Mouse (Mus musculus) erythroblast, embryonic 14.5 days (primary cell): ENCODE measurements around the gene 6430548M08Rik. TPM values are rescaled to one million over a fixed set of nuclear protein-coding genes. Genes with fewer than 3 reads are reported as not detected.
A peak's percentile ranks its signal among the peaks of the same experiment; 100 is the strongest.

Experiments used
- H3K27me3 ChIP-seq: 2 replicates; pipeline ENCODE4 v1.6.1; 2012; ENCODE audit warnings: inconsistent platforms; ENCODE audit not compliant: control insufficient read depth
- H3K36me3 ChIP-seq: 2 replicates; pipeline ENCODE4 v1.6.1; 2012; ENCODE audit warnings: mild to moderate bottlenecking, inconsistent platforms; ENCODE audit not compliant: control insufficient read depth
- H3K4me1 ChIP-seq: 2 replicates; pipeline ENCODE4 v1.6.1; 2012; ENCODE audit warnings: inconsistent platforms; ENCODE audit not compliant: control insufficient read depth
- H3K4me3 ChIP-seq: replicated peaks from 2 replicates; pipeline ENCODE3; 2012; ENCODE audit warnings: moderate library complexity, mild to moderate bottlenecking, inconsistent platforms
- H3K9me3 ChIP-seq: 2 replicates; pipeline ENCODE4 v1.6.1; 2012; ENCODE audit warnings: low read length, inconsistent platforms, mixed read lengths; ENCODE audit not compliant: control insufficient read depth
- GATA1 ChIP-seq: IDR thresholded peaks from 2 replicates; pipeline ENCODE4 v1.6.1; 2012; ENCODE audit warnings: low read length, inconsistent platforms, mixed read lengths
- TAL1 ChIP-seq: IDR thresholded peaks from 3 replicates; pipeline ENCODE4 v1.6.1; 2012; ENCODE audit warnings: low read length, inconsistent platforms, mixed read lengths
- polyA plus RNA-seq: library from polyadenylated mRNA; stranded (reverse); fragments of >175 nt; gene quantifications from 2 replicates; pipeline ENCODE4 v1.2.3, GENCODE M21; 2012

Gene 6430548M08Rik
- polyA plus RNA-seq: 0.01 TPM in 2 replicates

- Histone ChIP-seq H3K4me3 (peak within 1 kb of the TSS; percentile 74), H3K27me3 (peaks cover 81% of the 10 kb centered on the region), H3K9me3 (peaks cover 8% of the 10 kb centered on the region), H3K4me1 (peaks cover 23% of the 10 kb centered on the region), H3K36me3 (no peaks in the 10 kb centered on the region)
- TF ChIP-seq GATA1 (no peak), TAL1 (no peak)
Measured at GRCm38 (mm10) chr8:120113758-120114255, at the start of gene 6430548M08Rik. Gene 6430548M08Rik, plus strand, starts transcription at chr8:120114152.

- H3K27me3 ChIP-seq: no peaks in the 10 kb centered on the region; the same call in 1 of the 2 replicates
Measured at GRCm38 (mm10) chr8:120065611-120066010, 48.3 kb upstream of the 6430548M08Rik start.

GRCm38 (mm10) chr8:120066226-120066625 lies 47.7 kb upstream of the 6430548M08Rik start:
- Histone ChIP-seq H3K4me1 (no peaks in the 10 kb centered on the region), H3K36me3 (no peaks in the 10 kb centered on the region), H3K27me3 (no peaks in the 10 kb centered on the region; the same call in 1 of the 2 replicates), H3K9me3 (no peaks in the 10 kb centered on the region), H3K4me3 (no peak overlapping the region)
- TF ChIP-seq TAL1 (no peak), GATA1 (no peak)

More at GRCm38 (mm10) chr8:120065611-120066010, 48.3 kb upstream of the 6430548M08Rik start:
- TF ChIP-seq GATA1 (no peak), TAL1 (no peak)
- H3K4me1 ChIP-seq: no peaks in the 10 kb centered on the region
- no peak overlapping the region for H3K4me3 ChIP-seq
- peaks cover 2% of the 10 kb centered on the region; the same call in 1 of the 2 replicates for H3K9me3 ChIP-seq
- H3K36me3 ChIP-seq: no peaks in the 10 kb centered on the region

- Histone ChIP-seq H3K9me3 (no peaks in the 10 kb centered on the region), H3K27me3 (no peaks in the 10 kb centered on the region; the same call in 1 of the 2 replicates), H3K36me3 (no peaks in the 10 kb centered on the region), H3K4me3 (no peak overlapping the region), H3K4me1 (no peaks in the 10 kb centered on the region)
- TF ChIP-seq TAL1 (no peak), GATA1 (no peak)
Measured at GRCm38 (mm10) chr8:120067936-120068668, 45.9 kb upstream of the 6430548M08Rik start.

DNA sequence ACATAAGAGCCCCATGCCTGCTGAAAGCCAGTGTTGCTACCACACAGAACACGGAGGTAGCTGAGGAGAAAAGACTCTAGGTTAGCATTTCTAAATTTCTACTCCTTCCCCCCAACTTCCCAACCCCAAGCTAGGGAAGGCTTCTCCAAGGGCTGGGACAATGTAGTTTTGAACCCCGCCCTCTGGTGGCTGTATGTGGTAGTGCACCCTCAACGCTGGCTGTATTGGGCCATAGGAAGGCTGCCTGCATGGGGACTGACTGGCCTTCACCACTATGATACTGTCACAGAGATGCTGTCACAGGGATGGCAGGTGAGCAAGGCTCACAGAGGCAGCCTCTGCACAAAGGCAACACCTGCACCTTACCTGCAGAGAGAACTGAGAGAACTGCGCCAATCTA lies 42.3 kb upstream of the 6430548M08Rik start:
- H3K9me3 ChIP-seq: no peaks in the 10 kb centered on the region
- no peak for TF ChIP-seq TAL1
- TF ChIP-seq GATA1: no peak
- no peaks in the 10 kb centered on the region for H3K36me3 ChIP-seq
- H3K4me3 ChIP-seq: no peak overlapping the region
- peaks cover 4% of the 10 kb centered on the region for H3K27me3 ChIP-seq
- no peaks in the 10 kb centered on the region for H3K4me1 ChIP-seq

DNA sequence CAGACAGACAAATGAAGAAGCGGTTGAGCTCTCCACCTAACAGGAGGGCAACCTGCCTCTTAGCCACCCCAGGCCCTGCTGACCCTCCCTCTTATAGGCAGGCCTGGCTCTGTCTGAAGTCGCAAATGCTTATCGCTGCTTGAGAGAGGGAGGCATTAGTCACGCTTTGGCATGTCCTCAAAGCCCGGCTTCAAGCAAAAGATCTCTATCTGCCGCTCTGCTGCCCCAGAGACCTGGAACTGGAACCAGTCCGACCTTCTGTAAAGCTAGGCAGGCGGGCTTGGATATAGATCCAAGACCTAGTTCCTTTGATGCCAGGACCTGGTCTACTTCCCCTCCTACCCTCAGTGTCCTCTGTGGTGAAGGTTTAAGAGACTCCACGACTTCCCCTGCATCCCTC lies 41.7 kb upstream of the 6430548M08Rik start:
- no peak overlapping the region for H3K4me3 ChIP-seq
- H3K27me3 ChIP-seq: peaks cover 4% of the 10 kb centered on the region
- H3K9me3 ChIP-seq: no peaks in the 10 kb centered on the region
- no peaks in the 10 kb centered on the region for H3K36me3 ChIP-seq
- no peak for TF ChIP-seq GATA1
- no peaks in the 10 kb centered on the region for H3K4me1 ChIP-seq

- Histone ChIP-seq H3K27me3 (peaks cover 4% of the 10 kb centered on the region), H3K4me1 (no peaks in the 10 kb centered on the region), H3K36me3 (no peaks in the 10 kb centered on the region), H3K9me3 (no peaks in the 10 kb centered on the region), H3K4me3 (no peak overlapping the region)
- TF ChIP-seq GATA1 (no peak), TAL1 (no peak)
Measured at GRCm38 (mm10) chr8:120072827-120073226, 41.1 kb upstream of the 6430548M08Rik start.

GRCm38 (mm10) chr8:120074516-120074915 lies 39.4 kb upstream of the 6430548M08Rik start:
- Histone ChIP-seq H3K36me3 (no peaks in the 10 kb centered on the region), H3K9me3 (no peaks in the 10 kb centered on the region), H3K4me1 (no peaks in the 10 kb centered on the region), H3K27me3 (peaks cover 4% of the 10 kb centered on the region), H3K4me3 (no peak overlapping the region)
- TF ChIP-seq GATA1 (no peak), TAL1 (no peak)

- no peaks in the 10 kb centered on the region for H3K36me3 ChIP-seq
- no peak overlapping the region for H3K4me3 ChIP-seq
- peaks cover 4% of the 10 kb centered on the region for H3K27me3 ChIP-seq
- H3K4me1 ChIP-seq: no peaks in the 10 kb centered on the region
- no peak for TF ChIP-seq TAL1
- no peak for TF ChIP-seq GATA1
- no peaks in the 10 kb centered on the region for H3K9me3 ChIP-seq
Measured at GRCm38 (mm10) chr8:120075347-120075746, 38.6 kb upstream of the 6430548M08Rik start.

- TF ChIP-seq GATA1: no peak
- TF ChIP-seq TAL1: no peak
- no peaks in the 10 kb centered on the region for H3K4me1 ChIP-seq
Measured at GRCm38 (mm10) chr8:120078080-120078479, 35.9 kb upstream of the 6430548M08Rik start.

More at GRCm38 (mm10) chr8:120078080-120078479, 35.9 kb upstream of the 6430548M08Rik start:
- Histone ChIP-seq H3K36me3 (peaks cover 21% of the 10 kb centered on the region), H3K4me3 (no peak overlapping the region), H3K9me3 (no peaks in the 10 kb centered on the region), H3K27me3 (peaks cover 4% of the 10 kb centered on the region; the same call in 1 of the 2 replicates)
